Mouse (Mus musculus): ENCODE data around the gene Agap1.
A peak's percentile ranks its signal among the peaks of the same experiment; 100 is the strongest.
"Not testable (repeated sequence)": the region's sequence is repeated elsewhere in the genome, so short reads cannot be mapped to it uniquely, and the experiment has no call there.

The Agap1 gene

DNA sequence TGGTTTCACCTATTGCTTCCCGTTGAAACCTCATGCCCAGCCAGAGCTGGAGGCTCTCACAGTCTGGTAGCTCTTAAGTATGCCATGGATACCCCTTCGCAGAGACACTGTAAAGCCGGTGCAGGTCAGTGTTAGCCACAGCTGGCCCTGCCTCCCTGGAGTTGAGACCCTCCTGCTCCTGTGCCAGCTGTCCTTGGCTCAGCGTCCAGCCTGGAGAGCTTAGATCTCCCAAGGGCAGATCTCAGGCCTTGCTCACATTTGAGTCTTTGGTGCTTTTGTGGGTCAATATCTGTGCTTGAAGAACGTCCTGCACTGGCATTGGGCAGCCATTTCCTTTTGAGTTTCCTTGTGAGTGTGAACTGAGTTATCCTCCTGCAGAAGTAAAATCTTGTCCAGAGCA lies 7.3 kb downstream of the Agap1 start:
- DNase-seq, result no peak

DNA sequence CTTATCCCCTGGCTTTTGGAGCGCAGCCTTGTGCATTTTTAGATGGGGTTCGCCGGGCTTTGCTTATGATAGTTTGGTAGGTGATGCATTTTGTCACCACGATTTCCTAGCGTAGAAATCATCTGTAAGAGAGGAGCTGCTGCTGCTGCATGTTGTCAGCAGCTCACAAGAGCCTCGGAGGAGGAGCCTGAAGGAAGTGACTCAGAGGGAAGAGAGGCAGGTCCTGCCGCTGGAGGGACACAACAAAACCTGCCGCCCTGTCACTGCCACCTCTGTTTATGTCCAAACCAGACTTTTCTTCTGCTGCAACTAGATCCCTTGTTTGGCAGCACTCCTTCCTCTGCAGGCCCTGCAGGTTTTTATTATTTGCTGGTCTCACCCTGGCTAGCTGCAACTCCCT lies 8.5 kb downstream of the Agap1 start:
- no peak for DNase-seq

DNA sequence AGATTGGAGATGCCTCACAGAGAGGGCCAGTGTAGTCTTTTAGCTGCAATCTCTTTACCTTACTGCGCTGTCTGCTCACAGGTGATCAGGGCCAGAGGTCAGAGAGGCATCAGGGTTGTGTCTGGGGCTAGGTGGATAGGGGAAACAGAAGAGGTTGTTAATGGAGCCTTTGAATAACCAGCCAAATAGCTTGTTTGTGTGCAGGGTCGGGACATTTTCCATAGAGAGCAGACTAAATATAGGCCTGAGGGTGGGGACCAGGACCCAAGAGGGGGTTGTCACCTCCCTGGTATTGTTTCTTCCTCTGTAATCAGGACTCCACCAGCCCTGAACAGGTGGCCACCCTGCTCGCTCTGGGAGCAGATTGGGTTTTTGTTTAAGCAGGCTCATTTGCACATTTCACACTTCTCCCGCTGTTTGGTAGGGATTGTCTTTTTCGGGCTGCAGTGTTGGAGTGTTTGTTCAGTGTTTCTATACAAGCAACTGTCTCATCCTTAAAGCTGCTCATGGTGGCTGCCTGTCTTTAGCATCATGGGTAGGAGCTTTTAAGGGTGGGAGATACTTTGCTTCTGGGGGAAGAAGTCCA lies 10.9 kb downstream of the Agap1 start:
- DNase-seq, result peak; percentile 51

DNA sequence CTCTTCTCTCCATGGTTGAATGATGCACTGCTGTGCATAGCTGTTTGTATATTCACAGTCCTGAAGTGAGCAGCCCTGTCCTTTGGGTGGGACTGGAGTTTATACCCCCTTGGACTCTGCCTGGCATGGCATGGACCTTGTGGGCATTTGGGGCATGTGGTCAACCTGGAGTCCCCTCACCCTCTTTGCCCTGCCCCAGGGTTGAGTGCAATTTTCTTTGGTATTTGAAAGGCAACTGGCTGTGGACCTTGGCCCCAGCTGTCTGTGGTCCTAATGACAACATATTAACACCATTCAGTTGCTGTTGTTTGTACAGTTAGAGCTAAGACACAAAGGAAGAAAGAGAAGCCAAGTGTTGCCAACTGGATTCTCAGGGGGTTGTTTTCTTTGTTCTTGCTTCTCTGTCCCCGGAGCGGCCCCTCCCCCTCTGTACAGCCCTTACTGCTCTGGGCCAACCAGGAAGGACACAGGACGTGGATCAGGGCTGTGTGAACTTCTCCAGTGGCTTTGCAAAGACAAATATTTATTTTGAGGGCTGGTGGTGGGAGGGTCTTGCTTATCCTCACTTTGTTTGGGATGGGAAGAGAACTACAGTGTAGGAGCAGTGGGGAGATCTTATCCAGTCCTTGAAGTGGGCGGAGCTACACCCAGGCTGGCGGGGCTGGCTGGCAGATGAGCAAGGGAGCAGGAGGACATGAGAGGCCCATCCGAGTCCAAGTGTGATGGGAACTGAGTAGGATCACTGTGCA lies 12.9 kb downstream of the Agap1 start:
- DNase-seq, result no peak

DNA sequence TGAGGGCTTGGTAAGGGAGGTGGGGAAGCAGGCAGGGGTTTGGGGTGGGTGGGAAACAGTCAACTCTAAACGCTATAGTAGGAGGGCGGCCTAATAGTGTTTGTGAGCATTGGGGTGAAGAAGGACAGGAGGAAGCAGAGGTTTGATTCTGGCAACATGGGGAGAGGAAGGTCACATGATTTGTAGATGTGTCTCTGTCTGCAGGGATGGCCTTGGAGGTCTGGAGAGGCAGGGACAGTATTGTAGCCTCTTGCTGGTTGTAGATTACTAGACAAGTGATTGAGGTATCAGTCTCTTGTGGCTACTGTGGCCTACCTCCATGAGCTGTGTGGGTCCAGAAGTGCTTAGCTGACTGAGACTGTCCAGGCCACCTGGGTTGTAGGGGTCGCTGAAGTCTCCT lies 13.5 kb downstream of the Agap1 start:
- DNase-seq, result no peak

DNA sequence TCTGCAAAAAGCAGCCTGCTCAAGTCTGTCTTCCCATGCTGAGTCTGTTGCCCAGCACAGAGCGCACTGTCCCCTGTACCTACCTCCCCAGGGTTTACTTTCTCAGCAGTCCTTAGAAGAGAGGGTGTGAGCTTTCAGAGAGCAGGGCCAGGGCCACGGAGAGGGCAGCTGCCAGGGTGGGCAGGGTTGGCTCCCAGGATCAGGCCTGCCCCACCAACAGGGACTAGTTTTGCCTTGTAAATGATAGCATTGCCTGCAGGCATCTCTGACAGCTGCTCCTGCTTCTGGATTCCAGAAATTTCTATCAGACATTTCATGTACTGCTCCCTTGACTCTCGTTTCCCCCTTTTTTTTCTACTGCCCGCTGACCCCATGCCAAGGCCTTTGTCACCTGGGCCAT lies 16.8 kb downstream of the Agap1 start:
- DNase-seq, result no peak

DNA sequence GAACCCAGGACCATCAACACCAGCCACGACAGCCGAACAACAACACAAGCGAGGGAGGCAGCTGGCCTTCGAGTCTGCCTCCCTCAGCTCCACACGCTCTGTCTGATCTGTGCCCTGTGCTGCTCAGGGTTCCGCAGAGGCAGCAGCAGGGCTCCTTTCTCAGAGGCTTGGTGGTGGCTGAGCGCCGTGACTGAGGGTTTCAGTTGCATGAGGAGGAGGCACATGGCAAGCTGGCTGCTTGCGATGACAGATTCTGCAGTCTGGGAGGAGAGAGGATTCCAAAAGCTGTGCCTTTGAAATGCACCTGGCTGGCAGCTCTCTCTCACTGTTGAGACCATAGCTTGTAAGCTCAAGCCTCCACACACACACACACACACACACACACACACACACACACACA lies 17.3 kb downstream of the Agap1 start:
- no peak for DNase-seq

DNA sequence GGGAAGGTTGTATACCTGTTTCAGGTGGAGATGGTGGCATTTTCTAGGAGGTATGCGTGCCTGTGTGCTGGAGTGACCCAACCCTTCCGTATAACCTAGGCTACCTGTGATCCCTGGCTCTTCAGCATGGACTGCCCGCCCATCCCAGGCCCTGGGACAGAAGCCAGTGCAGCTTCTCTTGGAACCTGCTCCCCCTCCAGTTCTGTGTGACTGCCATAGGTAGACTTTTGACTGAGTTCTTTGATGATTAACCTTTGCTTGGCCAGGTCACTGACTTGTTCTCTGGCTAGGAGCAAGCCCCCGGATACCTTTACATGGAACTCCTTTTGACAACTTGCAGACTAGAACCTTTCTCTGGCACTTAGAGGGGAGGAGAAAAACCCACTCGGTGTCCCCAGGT lies 19.3 kb downstream of the Agap1 start:
- no peak for DNase-seq

DNA sequence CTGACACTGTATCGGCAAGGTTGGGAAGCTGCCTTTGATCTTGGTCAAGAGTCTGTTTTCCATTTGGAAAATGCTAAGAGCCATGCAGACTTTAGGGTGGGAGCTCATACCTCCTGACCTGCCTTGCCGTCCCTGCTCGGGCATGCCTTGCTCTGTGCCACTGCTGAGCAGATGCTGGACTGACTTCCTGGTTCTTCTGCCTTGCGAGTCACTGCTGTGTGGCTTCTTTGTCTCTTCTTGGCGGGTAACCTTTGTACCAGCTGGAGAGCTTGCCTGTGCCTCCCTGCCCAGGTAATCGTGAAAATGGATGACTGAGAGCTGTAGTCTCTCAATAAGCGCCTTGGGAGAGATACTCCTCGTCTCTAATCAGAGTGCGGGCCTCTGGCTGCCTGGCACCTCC lies 20.2 kb downstream of the Agap1 start:
- no peak for DNase-seq

DNA sequence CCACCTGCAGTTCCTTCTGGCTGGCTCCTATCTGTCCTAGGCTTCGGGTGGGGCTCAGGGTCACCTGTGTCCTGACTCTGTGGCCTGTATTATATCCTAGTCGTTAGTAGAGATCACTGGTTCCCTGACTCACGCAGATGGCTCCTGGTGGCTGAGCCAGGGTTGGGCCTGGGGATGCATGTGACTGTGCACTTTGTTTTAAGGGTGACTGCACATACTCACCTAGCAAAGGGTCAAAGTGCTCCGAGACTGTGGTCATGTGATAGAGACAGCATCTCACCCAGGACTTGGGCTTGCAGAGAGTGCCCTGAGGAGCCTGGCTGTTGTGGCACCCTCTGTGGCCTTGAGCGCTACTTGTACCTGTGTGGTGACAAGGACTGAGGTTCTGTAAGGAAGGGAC lies 22.4 kb downstream of the Agap1 start:
- no peak for DNase-seq

DNA sequence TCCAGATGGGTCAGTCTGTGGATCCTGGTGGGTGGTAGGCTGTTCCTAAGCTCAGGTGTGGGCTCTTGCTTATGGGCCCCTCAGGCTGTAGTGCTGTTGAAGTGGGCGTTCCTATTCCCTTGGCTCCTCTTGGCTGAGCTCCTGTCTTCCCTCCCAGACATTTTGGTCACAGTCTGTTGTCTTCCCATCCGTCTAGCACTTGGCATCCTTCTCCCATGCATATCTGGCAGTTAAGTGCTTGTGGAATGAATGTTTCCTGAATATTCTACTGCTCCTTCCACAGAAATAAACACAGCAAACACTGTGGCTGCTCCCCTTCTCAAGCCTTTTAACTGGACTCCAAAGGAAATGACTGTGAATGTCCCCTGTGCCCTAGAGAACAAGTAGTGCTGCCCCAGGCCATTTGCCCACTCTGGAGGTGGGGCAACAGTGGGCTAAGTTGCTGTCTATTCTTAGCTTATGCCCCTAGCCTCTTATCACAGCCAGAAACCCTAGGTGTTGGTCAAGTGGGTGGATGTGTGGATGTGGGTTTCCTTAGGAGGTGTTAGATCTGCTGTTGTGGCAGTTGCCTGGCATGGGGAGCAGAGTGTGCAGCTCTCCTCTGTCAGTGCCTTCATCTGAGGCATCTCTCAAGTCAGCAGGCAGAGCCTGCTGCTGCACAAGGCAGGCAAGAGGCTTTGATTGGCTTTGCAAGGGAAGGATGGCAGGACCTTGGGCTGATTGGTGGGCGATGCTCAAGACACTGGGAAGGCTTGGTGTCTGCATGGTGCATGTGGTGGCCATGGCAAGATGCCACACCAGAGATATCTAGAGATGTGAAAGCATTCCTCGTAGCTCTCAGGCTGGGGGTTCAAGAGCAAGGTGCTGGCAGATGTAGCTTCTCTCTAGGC lies 24.2 kb downstream of the Agap1 start:
- no peak for DNase-seq

DNA sequence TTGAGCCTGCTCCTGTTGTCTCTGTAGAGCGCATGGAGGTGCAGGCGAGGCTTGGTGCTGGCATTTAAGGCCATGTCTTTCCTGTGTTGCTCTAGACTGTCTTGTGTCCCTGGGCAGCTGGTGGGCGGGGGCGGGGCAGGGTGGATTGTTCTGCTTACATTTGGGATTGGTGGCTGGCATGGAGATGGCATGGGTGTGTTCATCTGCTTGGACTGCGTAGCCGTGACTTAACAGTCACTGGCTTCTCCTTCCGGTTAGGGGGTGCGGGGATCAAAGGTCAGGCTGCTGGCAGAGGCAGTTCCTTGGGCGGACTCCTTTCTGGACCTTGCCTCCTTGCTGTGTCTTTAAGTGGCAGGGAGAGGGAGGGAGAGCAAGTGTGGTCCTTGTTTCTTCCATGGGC lies 26.5 kb downstream of the Agap1 start:
- no peak for DNase-seq

DNA sequence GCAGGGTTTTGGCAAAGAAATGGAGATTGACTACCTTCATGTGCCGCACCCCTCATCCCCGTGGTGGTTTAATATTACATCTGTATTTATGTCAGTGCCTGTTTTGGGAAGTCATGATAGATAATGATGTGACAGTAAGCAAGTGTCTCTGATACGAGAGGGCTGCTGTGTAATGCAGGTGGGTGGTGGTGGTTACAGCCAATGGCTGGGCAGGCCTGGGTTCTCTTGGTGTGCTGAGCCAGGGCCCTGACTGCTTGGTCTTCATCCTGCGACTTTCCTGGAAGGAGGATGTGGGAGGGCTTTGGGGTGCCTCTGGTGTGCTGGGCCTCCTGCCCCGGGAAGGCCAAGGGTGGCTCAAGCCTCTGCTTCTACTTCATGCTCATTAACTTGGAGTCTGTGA lies 28.2 kb downstream of the Agap1 start:
- no peak for DNase-seq

DNA sequence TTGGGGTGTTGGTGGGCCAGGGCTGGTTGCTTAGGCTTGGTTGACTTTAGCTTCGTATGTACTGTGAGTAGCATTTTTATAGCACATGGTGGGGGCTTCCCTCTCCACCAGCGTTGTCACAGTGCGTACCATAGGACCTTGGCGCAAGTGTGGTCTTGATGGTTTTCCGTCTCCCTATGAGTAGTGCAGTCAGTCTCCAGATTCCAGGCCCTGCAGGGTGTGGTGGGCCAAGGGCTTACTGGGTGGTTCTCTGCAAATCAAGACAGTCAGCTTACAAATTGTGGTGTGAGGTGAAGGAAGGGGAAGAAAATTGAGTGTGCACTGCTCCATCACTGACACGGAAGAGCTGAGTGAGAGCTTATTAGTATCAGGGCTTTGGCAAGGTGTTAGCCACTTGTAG lies 32.3 kb downstream of the Agap1 start:
- no peak for DNase-seq

DNA sequence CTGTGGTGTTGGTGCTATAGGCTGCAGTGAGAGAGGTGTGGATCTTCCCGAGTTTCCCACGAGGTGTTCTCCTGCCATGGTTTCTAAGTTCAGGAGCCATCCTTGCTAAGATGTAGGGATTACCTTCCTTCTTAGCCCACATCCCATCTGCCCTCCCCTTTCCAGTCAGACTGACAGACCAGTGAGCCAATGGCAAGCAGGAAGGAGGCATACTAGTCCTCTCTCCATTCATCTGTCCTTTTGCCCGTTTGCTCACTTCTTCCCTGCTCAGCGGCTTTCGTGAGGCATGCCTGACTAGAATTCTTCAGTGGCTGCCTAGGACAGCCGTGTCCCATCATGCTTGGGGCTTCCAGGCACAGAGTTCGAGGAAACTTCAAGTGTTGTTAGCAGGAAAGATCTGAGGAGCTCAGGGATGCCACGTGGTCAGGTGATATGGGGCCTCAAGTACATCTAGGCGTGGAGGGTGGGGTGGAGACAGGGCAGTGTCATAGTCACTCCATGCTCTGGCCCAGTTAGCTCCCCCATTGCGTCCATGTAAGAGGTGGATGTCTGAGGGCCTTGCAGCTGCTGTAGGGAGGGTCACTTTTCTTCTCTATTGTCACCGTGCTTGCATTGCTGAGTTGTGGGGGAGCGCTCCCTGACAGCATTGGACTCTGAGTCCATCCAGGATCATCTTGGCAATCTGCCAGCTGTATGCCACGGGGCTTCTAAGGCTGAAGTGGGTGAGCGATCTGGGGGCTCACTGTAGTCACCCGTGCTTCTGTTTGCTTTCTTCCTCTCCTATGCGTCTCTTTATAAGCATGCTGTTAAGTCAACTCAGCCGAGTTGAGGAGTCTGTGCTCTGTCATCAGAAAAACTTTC lies 34.7 kb downstream of the Agap1 start:
- no peak for DNase-seq

DNA sequence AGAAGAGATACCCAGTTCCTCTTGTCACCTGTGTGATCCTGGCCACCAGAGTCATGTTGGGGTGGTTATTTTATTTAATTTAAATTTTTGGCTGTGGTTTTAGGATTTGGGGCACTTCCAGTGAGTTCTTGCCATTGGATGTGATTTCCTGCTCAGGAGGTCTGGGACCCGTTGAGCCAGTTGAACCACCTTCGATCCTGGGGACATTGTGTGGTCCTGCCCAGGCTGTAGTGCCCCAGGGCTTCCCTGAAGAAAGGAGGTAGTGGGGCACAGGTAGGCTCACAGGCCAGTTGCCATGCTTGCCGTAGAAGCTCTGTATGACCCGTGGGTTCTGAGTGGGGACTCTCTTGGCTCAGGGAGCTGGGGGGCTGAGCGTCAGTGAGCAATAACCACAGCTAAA lies 38.6 kb downstream of the Agap1 start:
- no peak for DNase-seq

DNA sequence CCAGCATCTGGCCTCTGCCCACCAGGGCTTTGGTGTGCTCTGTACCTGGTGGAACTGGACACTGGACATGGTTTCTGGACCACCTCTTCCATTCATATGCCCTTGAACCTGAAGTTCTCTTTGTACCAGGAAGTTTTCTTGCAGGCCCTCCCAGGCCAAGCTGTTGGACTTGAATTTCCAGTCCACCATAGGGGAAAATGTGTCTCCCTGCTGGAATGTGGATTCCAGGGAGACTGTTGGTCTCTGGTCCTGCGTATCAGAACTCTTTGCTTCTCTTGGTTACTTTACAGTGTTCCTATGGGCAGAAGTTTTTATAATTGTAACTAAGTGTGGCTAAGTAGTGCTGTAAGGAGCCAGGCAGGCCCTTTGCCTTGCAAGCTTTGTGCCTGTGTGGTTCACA lies 40.2 kb downstream of the Agap1 start:
- no peak for DNase-seq

DNA sequence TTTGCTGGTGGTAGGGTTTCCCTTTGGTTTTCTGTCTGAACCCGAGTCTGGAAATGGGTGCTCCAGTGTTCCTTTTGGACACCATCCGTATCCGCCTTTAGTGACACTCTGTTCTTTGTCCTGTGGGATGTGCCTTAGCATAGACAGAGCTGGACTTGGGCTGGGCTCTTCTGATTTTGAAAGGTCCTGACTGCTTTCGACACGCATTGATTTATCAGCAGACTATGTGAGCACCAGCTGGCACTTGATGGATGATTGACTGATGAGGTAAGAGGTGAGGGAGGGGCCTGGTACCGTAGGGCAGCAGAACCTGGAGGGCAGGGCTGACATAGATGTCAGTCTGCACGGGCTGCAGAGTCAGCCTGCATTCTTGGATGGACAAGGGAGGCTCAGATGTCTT lies 41.6 kb downstream of the Agap1 start:
- no peak for DNase-seq

DNA sequence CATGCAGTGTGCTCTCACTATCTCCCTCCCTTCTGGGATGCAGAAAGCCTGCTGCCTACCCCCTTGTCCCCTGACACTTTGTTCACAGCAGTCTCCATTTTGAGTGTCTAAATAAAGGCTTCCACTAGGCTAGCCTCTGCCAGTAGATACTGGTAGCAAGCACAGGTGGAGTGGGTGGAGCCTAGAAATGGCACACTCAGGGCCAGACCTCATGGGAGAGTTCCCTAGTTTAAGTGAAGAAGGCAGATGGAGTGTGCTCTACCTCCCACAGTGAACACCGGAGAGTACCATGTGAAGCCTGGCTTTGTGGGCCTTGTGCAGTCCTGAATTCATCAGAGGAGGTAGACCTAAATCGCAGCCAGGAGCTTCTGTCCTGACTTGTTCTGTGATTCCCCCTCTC lies 46.3 kb downstream of the Agap1 start:
- DNase-seq, result peak; percentile 87

DNA sequence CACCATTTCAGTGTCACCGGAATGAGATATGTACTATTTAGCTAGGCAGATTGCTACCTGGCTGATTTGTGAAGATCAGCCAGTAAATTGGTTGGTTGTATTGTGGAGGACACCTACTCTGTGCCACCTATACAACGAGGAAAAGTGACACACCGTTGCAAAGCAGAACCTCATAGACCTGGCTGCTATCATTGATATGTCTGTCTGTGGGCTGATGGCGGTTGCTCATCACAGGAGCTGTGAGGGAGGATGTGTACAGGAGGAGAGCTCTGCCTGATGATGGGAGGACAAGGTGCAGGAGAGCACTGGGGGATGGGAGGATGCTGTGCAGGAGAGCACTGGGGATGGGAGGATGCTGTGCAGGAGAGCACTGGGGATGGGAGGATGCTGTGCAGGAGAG lies 46.7 kb downstream of the Agap1 start:
- DNase-seq, result no peak

DNA sequence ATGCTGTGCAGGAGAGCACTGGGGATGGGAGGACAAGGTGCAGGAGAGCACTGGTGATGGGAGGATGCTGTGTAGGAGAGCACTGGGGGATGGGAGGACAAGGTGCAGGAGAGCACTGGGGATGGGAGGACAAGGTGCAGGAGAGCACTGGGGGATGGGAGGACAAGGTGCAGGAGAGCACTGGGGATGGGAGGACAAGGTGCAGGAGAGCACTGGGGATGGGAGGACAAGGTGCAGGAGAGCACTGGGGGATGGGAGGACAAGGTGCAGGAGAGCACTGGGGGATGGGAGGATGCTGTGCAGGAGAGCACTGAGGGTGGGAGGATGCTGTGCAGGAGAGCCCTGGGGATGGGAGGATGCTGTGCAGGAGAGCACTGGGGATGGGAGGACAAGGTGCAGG lies 47.3 kb downstream of the Agap1 start:
- DNase-seq, result not testable (repeated sequence)

DNA sequence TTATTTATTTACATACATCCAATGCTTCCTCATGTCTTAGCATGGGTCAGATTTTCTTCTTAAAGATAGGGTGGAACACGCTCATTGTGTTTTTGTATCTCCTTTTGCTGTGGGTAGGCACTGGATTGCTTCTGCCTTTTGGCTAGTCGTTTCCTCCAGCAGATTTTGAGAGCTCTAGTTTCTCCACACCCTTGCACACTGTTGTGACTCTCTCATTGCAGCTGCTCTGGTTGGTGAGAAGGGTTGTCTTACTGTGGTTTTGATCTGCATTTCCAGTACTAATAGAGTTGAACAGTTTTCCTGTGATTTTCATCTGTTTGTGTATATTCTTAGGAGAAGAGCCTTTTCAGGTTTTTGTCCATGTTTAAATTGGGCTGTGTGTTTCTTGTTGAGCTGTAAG lies 54.6 kb downstream of the Agap1 start:
- DNase-seq, result no peak

DNA sequence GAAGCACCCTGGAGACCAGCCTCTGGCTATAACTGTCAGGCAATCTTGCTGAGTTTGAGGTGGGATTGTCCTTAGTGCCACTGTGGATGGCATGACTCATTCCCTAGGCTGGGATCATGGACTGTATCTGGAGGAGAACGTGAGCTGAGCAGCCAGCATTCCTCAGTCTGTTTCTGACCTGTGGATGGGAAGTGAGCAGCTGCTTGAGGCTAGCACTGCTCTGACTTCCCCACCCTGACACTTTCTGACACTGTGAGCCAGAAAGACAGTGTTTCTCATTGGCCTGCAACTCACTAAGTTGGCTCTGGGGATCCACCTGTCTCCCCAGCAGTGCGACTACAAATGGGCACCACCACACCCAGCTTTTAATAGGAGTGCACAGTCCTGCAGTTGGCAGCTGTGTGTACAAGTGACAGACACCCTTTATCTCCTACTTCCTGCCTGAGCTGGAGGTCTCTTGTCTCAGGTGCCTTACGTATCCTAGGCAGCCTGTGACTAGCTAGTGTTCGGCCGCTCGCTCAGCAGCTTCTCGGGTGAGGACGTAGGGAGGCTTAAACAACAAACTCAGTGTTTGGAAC lies 55.2 kb downstream of the Agap1 start:
- no peak for DNase-seq

Measured in cerebellum, adult 9-10 months (tissue).